Mouse (Mus musculus) ES-E14 (cell line): ENCODE data around the gene Angpt4. TPM values are rescaled to one million over a fixed set of nuclear protein-coding genes. Genes with fewer than 3 reads are reported as not detected.

Experiments used
- DNase-seq: peaks from one replicate; pipeline ENCODE4 v3.0.0-alpha.2; 2013; ENCODE audit warnings: low read depth, low spot score
- H3K27ac ChIP-seq: 2 replicates; pipeline ENCODE4 v1.5.1; 2012; ENCODE audit warnings: low read depth, mild to moderate bottlenecking, low read length, moderate library complexity, mixed read lengths; ENCODE audit not compliant: poor library complexity, insufficient read depth, severe bottlenecking
- H3K36me3 ChIP-seq: 2 replicates; pipeline ENCODE4 v1.6.1; 2012; ENCODE audit warnings: mild to moderate bottlenecking, low read length, moderate library complexity, mixed read lengths; ENCODE audit not compliant: control insufficient read depth, poor library complexity, insufficient read depth, severe bottlenecking
- H3K4me1 ChIP-seq, 2 experiments: fragments of 150-350 bp in 1 of 2; sonication (generic) in 1 of 2; 2 replicates each; pipeline ENCODE4 v1.6.1; 2012; ENCODE audit warnings: low read length in 2 of 2, mild to moderate bottlenecking in 1 of 2, mixed read lengths in 1 of 2; ENCODE audit not compliant: control insufficient read depth in 2 of 2, insufficient read depth in 2 of 2, poor library complexity in 1 of 2
- H3K4me3 ChIP-seq, 2 experiments: fragments of 150-350 bp in 1 of 2; sonication (generic) in 1 of 2; 2 replicates each; pipeline ENCODE4 v1.5.1; 2012; ENCODE audit warnings: low read length in 2 of 2, low read depth in 1 of 2, mild to moderate bottlenecking in 1 of 2, mixed read lengths in 1 of 2; ENCODE audit not compliant: insufficient read depth in 1 of 2, poor library complexity in 1 of 2, severe bottlenecking in 1 of 2
- H3K9ac ChIP-seq: 2 replicates; pipeline ENCODE4 v1.6.1; 2012; ENCODE audit warnings: low read depth, mild to moderate bottlenecking, low read length, mixed read lengths; ENCODE audit not compliant: poor library complexity, insufficient read depth, severe bottlenecking
- H3K9me3 ChIP-seq: fragments of 150-350 bp; sonication (generic); 2 replicates; pipeline ENCODE4 v1.6.1; 2012; ENCODE audit warnings: low read depth, mild to moderate bottlenecking, low read length; ENCODE audit not compliant: control insufficient read depth, insufficient read depth
- CHD2 ChIP-seq: IDR thresholded peaks from 2 replicates; pipeline ENCODE4 v1.6.1; 2014; ENCODE audit warnings: mild to moderate bottlenecking, low read depth, low read length, inconsistent platforms
- HCFC1 ChIP-seq: IDR thresholded peaks from 2 replicates; pipeline ENCODE4 v1.6.1; 2012; ENCODE audit warnings: low read length, inconsistent platforms, borderline replicate concordance; ENCODE audit not compliant: insufficient read depth
- MAFK ChIP-seq: IDR thresholded peaks from 2 replicates; pipeline ENCODE4 v1.6.1; 2014; ENCODE audit warnings: mild to moderate bottlenecking, low read depth, low read length, inconsistent platforms; ENCODE audit not compliant: insufficient read depth
- ZC3H11A ChIP-seq: IDR thresholded peaks from 2 replicates; pipeline ENCODE4 v1.6.1; 2012; ENCODE audit warnings: low read depth, mild to moderate bottlenecking, inconsistent platforms, low read length, borderline replicate concordance
- ZNF384 ChIP-seq: IDR thresholded peaks from 2 replicates; pipeline ENCODE4 v1.6.1; 2012; ENCODE audit warnings: low read depth, low read length, inconsistent platforms
- in situ Hi-C, 2 experiments: fragments of 600-800 bp; cut with MboI; formaldehyde crosslinking; loops; one replicate each; pipeline ENCODE4 v1.15.1; 2025; ENCODE audit warnings: low sequenced_read_pairs in 2 of 2, inconsistent platforms in 1 of 2; ENCODE audit not compliant: unreplicated experiment in 2 of 2
- total RNA-seq: library from RNA; depleted of rRNA; stranded (reverse); fragments of 300-350 nt; gene quantifications from 2 replicates; pipeline ENCODE4 v1.2.3, GENCODE M21; 2012

The Angpt4 gene
- total RNA-seq, 1 experiment: 0.98 TPM

DNA sequence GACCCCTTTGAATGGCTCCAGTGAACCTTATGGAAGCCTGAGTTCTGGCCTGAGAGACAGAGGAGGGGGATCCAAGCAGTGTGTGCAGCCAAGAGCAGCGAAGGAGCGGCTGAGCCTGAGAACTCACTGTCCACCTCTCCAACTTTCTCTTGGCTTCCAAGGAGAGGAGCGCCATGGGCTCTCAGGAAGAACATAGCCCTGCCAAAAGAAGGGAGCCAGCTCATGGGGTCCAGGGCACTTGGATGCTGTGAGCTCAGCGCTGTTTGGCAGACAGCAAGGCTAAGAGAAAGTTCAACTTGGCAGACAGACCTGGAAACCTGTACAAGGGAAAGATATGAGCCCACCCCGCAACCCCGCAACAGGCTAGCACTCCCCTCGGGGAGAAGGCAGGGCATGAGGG, 13.3 kb downstream of the Angpt4 start:
- no peak for TF ChIP-seq HCFC1
- no peak for TF ChIP-seq CHD2
- TF ChIP-seq ZNF384: no peak
- TF ChIP-seq MAFK: no peak
- Histone ChIP-seq H3K4me1 (no peaks in the 10 kb centered on the region), H3K9me3 (no peaks in the 10 kb centered on the region), H3K27ac (no peak overlapping the region), H3K36me3 (no peaks in the 10 kb centered on the region), H3K9ac (no peak overlapping the region), H3K4me3 (no peak overlapping the region)
- no peak for DNase-seq
- in situ Hi-C loops: no loop called here

DNA sequence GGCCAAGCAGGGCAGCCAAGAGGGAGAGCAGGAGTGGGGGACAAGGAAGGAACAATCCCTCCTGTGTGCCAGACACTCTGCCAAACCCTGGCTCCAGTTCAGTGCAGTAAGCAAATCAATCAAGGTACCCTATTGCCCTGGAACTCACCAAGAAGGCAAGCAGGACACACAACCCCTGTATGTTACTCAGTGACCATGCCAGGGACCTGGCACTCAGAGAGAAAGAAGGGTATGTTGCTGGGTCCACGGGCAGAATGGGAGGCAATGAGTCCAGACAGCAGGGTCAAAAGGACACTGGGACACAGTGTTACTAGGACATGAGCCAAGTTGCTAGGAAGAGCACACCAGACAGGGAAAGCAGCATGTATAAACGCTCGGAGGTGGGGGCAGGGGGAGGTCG, 14.7 kb downstream of the Angpt4 start:
- Histone ChIP-seq H3K4me1 (no peaks in the 10 kb centered on the region), H3K36me3 (no peaks in the 10 kb centered on the region), H3K4me3 (no peak overlapping the region), H3K9ac (no peak overlapping the region), H3K9me3 (no peaks in the 10 kb centered on the region), H3K27ac (no peak overlapping the region)
- DNase-seq: no peak
- in situ Hi-C loops: no loop called here
- TF ChIP-seq CHD2: no peak
- TF ChIP-seq MAFK: no peak
- no peak for TF ChIP-seq HCFC1
- no peak for TF ChIP-seq ZC3H11A

DNA sequence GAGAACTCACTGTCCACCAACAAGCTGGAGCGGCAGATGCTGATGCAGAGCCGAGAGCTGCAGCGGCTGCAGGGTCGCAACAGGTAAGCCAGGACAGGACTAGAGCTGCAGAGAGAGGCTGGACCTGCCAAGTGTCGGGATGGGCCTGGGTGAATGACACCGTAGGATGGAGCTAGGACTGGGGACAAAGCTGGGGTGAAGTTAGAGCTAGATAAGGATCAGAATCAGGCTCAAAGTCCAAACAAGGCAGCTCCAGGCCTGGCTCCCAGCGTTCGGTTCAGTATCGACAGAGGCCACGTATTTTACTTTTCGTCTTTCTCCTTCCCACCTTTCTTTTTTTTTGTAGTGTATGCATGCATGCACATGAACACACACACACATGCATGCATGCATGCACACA, 16.1 kb downstream of the Angpt4 start:
- no peak for DNase-seq
- H3K4me3 ChIP-seq: no peak overlapping the region
- in situ Hi-C loops: no loop called here
- H3K27ac ChIP-seq: no peak overlapping the region
- no peaks in the 10 kb centered on the region for H3K9me3 ChIP-seq
- no peaks in the 10 kb centered on the region for H3K4me1 ChIP-seq
- TF ChIP-seq HCFC1 (no peak), MAFK (no peak), ZC3H11A (no peak), ZNF384 (no peak), CHD2 (no peak)
- no peaks in the 10 kb centered on the region for H3K36me3 ChIP-seq
- H3K9ac ChIP-seq: no peak overlapping the region

DNA sequence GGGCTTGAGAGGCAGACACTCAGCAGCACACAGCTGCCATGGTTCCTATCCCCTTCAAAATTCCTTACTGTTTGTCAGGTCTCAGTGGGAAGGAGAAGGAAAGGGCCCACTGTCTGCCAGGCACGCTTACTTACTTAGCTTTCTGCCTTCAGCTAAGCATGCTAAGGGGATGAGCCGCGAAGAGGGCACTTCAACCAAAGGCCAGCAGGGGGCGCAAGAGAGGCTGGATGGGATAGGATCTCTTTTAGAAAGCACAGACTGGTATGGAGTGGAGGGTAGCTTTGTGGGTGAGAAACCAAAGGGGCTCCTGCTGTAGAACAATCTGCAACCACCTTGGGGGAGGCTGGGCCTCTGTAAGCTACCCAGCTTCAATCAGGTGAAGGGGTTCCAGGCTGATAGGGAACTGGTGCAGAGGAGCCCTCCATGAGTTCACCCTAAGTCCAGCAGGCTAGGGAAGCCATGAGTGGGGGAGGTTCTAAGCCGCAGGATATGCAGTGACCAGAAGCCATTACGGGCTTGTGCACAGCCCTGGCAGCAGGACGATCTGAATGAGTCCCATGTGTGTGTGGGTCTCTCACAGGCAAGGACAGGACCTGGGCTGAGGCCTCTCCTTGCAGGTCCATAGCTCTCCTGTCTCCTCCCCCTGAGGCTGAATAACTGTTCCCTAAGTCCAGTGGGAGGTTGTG, 19.5 kb downstream of the Angpt4 start:
- no peaks in the 10 kb centered on the region for H3K9me3 ChIP-seq
- no peak overlapping the region for H3K4me3 ChIP-seq
- in situ Hi-C loops: no loop called here
- DNase-seq: peak; percentile 86
- no peak overlapping the region for H3K27ac ChIP-seq
- no peak overlapping the region for H3K9ac ChIP-seq
- H3K36me3 ChIP-seq: no peaks in the 10 kb centered on the region
- H3K4me1 ChIP-seq: no peaks in the 10 kb centered on the region
- no peak for TF ChIP-seq ZNF384
- peak; percentile 38; the same call in 1 of the 2 replicates for TF ChIP-seq ZC3H11A

DNA sequence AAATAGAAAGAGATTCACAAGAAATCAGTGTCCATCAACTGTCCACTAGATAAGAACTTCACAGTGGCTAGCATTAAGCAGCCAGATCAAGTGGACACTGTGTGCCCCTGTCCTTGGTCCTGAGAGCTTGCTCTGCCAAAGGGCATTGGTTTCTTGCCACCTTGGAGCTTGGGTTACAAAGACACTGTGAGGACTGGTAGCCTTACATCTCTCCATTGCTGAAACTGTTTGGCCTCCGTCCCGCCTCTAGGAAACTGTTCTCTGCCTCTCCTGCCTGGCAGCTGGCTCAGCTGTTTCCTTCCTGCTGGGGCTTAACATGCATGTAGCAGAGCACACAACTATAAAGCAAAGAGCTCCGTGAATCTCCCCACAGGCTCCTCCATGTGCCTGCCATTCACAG, 26.9 kb downstream of the Angpt4 start:
- H3K9me3 ChIP-seq: no peaks in the 10 kb centered on the region
- in situ Hi-C loops: no loop called here
- no peaks in the 10 kb centered on the region for H3K36me3 ChIP-seq
- no peak overlapping the region for H3K9ac ChIP-seq
- no peak overlapping the region for H3K27ac ChIP-seq
- no peak overlapping the region for H3K4me3 ChIP-seq
- H3K4me1 ChIP-seq: peaks cover 0 to 6% of the 10 kb centered on the region in 2 experiments; a peak in 1 of 4 replicates
- no peak for DNase-seq
- no peak for TF ChIP-seq CHD2
- TF ChIP-seq ZNF384: no peak
- TF ChIP-seq MAFK: no peak
- TF ChIP-seq HCFC1: no peak
